Mouse (Mus musculus) small intestine, adult 2 months (tissue): ENCODE data around the gene Rnaseh2a. TPM values are rescaled to one million over a fixed set of nuclear protein-coding genes. Genes with fewer than 3 reads are reported as not detected.
"Not testable (repeated sequence)": the region's sequence is repeated elsewhere in the genome, so short reads cannot be mapped to it uniquely, and the experiment has no call there.

Experiments used
- H3K27ac ChIP-seq: fragments of 200-500 bp; 2 replicates; pipeline ENCODE4 v1.5.1; 2012; ENCODE audit warnings: low read depth, low read length, control low read depth, inconsistent platforms; ENCODE audit not compliant: insufficient read depth
- H3K27me3 ChIP-seq: fragments of 200-500 bp; 2 replicates; pipeline ENCODE4 v1.6.1; 2012; ENCODE audit warnings: mild to moderate bottlenecking, moderate library complexity, low read length, inconsistent platforms; ENCODE audit not compliant: control insufficient read depth, insufficient read depth
- H3K36me3 ChIP-seq: fragments of 200-500 bp; 2 replicates; pipeline ENCODE4 v1.6.1; 2012; ENCODE audit warnings: mild to moderate bottlenecking, low read length, control low read depth, inconsistent platforms; ENCODE audit not compliant: control insufficient read depth, insufficient read depth
- H3K4me1 ChIP-seq: fragments of 200-500 bp; 2 replicates; pipeline ENCODE4 v1.6.1; 2012; ENCODE audit warnings: low read length, inconsistent platforms, mixed read lengths; ENCODE audit not compliant: control insufficient read depth, insufficient read depth, insufficient read length
- H3K4me3 ChIP-seq: fragments of 200-500 bp; 2 replicates; pipeline ENCODE4 v1.5.1; 2012; ENCODE audit warnings: low read depth, mild to moderate bottlenecking, control low read depth, inconsistent platforms, low read length, moderate library complexity
- CTCF ChIP-seq: fragments of 200-500 bp; IDR thresholded peaks from 2 replicates; pipeline ENCODE4 v1.5.1; 2012; ENCODE audit warnings: low read depth, mild to moderate bottlenecking, control low read depth, inconsistent platforms, low read length, moderate library complexity, mixed read lengths; ENCODE audit not compliant: insufficient replicate concordance, insufficient read length; ENCODE audit errors: extremely low read depth
- POLR2A ChIP-seq: fragments of 200-500 bp; IDR thresholded peaks from 2 replicates; pipeline ENCODE4 v1.6.1; 2012; ENCODE audit warnings: low read depth, mild to moderate bottlenecking, control low read depth, inconsistent platforms, low read length, moderate library complexity
- WGBS: fragments of 180-500 bp; shearing (Covaris S2); methylation state at CpG from one replicate; pipeline ENCODE4 v1.1.7; 2018; 5-methylcytosine and 5-hydroxymethylcytosine counted together
- polyA plus RNA-seq: library from polyadenylated mRNA; depleted of rRNA; stranded (reverse); fragments of >200 nt; gene quantifications from 2 replicates; pipeline ENCODE4 v1.2.3, GENCODE M21; 2012; rRNA removed

Gene Rnaseh2a
- polyA plus RNA-seq, 1 experiment: 29.1 TPM

GRCm38 (mm10) chr8:84907979-84908378 lies 61.6 kb downstream of the Rnaseh2a start:
- H3K27me3 ChIP-seq, H3K4me1 ChIP-seq, H3K27ac ChIP-seq, H3K36me3 ChIP-seq: not testable (repeated sequence)
- peak overlapping the region; percentile 61 for H3K4me3 ChIP-seq
- peak; percentile 30; the same call in 1 of the 2 replicates for TF ChIP-seq CTCF
- 17% methylated on average over 7 of the region's 7 CpGs for WGBS

- Histone ChIP-seq H3K27ac (no peak overlapping the region), H3K4me1 (peaks cover 7% of the 10 kb centered on the region), H3K4me3 (no peak overlapping the region), H3K27me3 (no peaks in the 10 kb centered on the region; the same call in 1 of the 2 replicates), H3K36me3 (no peaks in the 10 kb centered on the region)
- no peak for TF ChIP-seq CTCF
- no peak for TF ChIP-seq POLR2A
- 74% methylated on average over 8 of the region's 8 CpGs for WGBS
Observed at GRCm38 (mm10) chr8:84907493-84907892, 62.1 kb downstream of the Rnaseh2a start.

GRCm38 (mm10) chr8:84907037-84907436 lies 62.5 kb downstream of the Rnaseh2a start:
- Histone ChIP-seq H3K4me3 (no peak overlapping the region), H3K27ac (no peak overlapping the region), H3K27me3 (no peaks in the 10 kb centered on the region; the same call in 1 of the 2 replicates), H3K4me1 (peaks cover 7% of the 10 kb centered on the region), H3K36me3 (no peaks in the 10 kb centered on the region)
- TF ChIP-seq CTCF: no peak
- WGBS: 94% methylated on average over 9 of the region's 9 CpGs

Other genes starting within 250 kb of the Rnaseh2a start
- gene G430095P16Rik, start 246.8 kb downstream of the Rnaseh2a start, polyA plus RNA-seq: 0.30 TPM in 2 replicates
- 22.3 and 26.1 TPM in 2 replicates for gene Nfix, start 169.4 kb downstream of the Rnaseh2a start, polyA plus RNA-seq
- gene Dand5, start 146.9 kb downstream of the Rnaseh2a start, polyA plus RNA-seq: 0.98 and 2.1 TPM in 2 replicates
- 50.5 and 64.1 TPM in 2 replicates for gene Gadd45gip1, start 138.2 kb downstream of the Rnaseh2a start, polyA plus RNA-seq
- gene Rad23a, start 129.1 kb downstream of the Rnaseh2a start, polyA plus RNA-seq: 26.4 and 47.5 TPM in 2 replicates
- gene Calr, start 122.8 kb downstream of the Rnaseh2a start, polyA plus RNA-seq: 82.6 and 120 TPM in 2 replicates
- 20.2 and 29.1 TPM in 2 replicates for gene Farsa, start 112.8 kb downstream of the Rnaseh2a start, polyA plus RNA-seq
- 0.60 and 2.1 TPM in 2 replicates for gene Syce2, start 97.7 kb downstream of the Rnaseh2a start, polyA plus RNA-seq
- 32.5 and 53.2 TPM in 2 replicates for gene Gcdh, start 75.8 kb downstream of the Rnaseh2a start, polyA plus RNA-seq
- gene Klf1, start 67.8 kb downstream of the Rnaseh2a start, polyA plus RNA-seq: 0.30 and 0.38 TPM in 2 replicates
- 4.1 and 5.9 TPM in 2 replicates for gene Dnase2a, start 61.2 kb downstream of the Rnaseh2a start, polyA plus RNA-seq
- 0.50 and 0.71 TPM in 2 replicates for gene Mast1, start 32.4 kb downstream of the Rnaseh2a start, polyA plus RNA-seq
- gene Rtbdn, start 22.8 kb downstream of the Rnaseh2a start, polyA plus RNA-seq: 0.15 TPM in 1 of 2 replicates, not detected in the other
- 3.2 TPM in 1 of 2 replicates, not detected in the other for gene Gm49661, start 334 bp downstream of the Rnaseh2a start, polyA plus RNA-seq
- gene Prdx2, start 180 bp downstream of the Rnaseh2a start, polyA plus RNA-seq: 70.6 and 141 TPM in 2 replicates
- 122 and 329 TPM in 2 replicates for gene Junb, start 9.0 kb upstream of the Rnaseh2a start, polyA plus RNA-seq
- 26.3 and 56.9 TPM in 2 replicates for gene Hook2, start 20.8 kb upstream of the Rnaseh2a start, polyA plus RNA-seq
- gene Best2, start 44.8 kb upstream of the Rnaseh2a start, polyA plus RNA-seq: 0.33 TPM in 1 of 2 replicates, not detected in the other
- gene Asna1, start 55.5 kb upstream of the Rnaseh2a start, polyA plus RNA-seq: 71.8 and 128 TPM in 2 replicates
- 82.6 and 135 TPM in 2 replicates for gene Trir, start 57.1 kb upstream of the Rnaseh2a start, polyA plus RNA-seq
- 19.8 and 32.0 TPM in 2 replicates for gene Tnpo2, start 67.1 kb upstream of the Rnaseh2a start, polyA plus RNA-seq
- 36.4 and 52.5 TPM in 2 replicates for gene Fbxw9, start 90.3 kb upstream of the Rnaseh2a start, polyA plus RNA-seq
- 1.4 TPM in 1 of 2 replicates, not detected in the other for gene Gm5741, start 98.2 kb upstream of the Rnaseh2a start, polyA plus RNA-seq
- gene Dhps, start 102.0 kb upstream of the Rnaseh2a start, polyA plus RNA-seq: 34.8 and 47.2 TPM in 2 replicates
- gene Wdr83os, start 111.0 kb upstream of the Rnaseh2a start, polyA plus RNA-seq: 66.0 and 79.1 TPM in 2 replicates
- gene Wdr83, start 111.5 kb upstream of the Rnaseh2a start, polyA plus RNA-seq: 13.4 and 26.8 TPM in 2 replicates
- 28.8 and 38.1 TPM in 2 replicates for gene Man2b1, start 113.5 kb upstream of the Rnaseh2a start, polyA plus RNA-seq
- gene Zfp791, start 153.3 kb upstream of the Rnaseh2a start, polyA plus RNA-seq: 0.11 and 0.96 TPM in 2 replicates
- not detected in 2 replicates for gene Cks1brt, start 182.2 kb upstream of the Rnaseh2a start, polyA plus RNA-seq